Mouse (Mus musculus) bone marrow macrophage, adult 2 months (primary cell): ENCODE results near the gene Arid5b.

Experiments
- CTCF ChIP-seq: IDR thresholded peaks from 2 replicates; pipeline ENCODE4 v1.5.1; 2012; ENCODE audit warnings: low read depth, mild to moderate bottlenecking, low read length, moderate library complexity
- POLR2A ChIP-seq: IDR thresholded peaks from 2 replicates; pipeline ENCODE4 v1.6.1; 2012; ENCODE audit warnings: mild to moderate bottlenecking, low read depth, low read length, borderline replicate concordance

- TF ChIP-seq CTCF = no peak
- TF ChIP-seq POLR2A = no peak
Observed at GRCm38 (mm10) chr10:68071041-68071440, 207.5 kb downstream of the Arid5b start.
